In the genomic region with DNA sequence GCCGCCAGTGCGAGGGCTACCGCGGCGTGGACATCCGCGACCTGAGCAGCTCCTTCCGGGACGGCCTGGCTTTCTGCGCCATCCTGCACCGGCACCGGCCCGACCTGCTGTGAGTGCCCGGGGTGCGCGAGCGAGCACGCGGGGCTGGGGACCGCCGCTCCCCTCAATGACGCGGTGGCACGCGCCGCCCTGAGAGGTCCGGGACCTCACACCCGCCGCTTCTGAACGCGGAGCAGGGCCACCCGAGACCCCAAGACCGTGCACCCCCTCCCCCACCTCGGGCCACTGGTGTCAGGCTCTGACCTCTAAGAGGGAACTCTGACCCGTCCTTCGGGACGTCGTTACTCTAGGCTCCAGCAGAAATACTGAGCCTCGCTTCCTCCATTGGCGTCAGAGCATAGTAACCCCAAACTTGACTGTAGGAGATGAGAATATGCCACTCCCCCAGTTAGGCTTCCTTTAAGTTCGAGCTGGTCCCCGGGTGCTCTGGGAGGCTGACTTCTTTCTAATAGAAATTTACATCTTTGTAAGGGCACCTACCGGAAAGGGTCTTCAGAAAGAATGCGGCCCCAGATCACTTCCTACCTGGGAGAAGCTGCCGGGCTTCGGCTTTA, we compare ENCODE assay signal across 8 mouse cellular contexts. TPM values are rescaled to one million over a fixed set of nuclear protein-coding genes. Genes with fewer than 3 reads are reported as not detected.
A peak's percentile ranks its signal among the peaks of the same experiment; 100 is the strongest.
DNase-seq lines count a peak whose midpoint lies in the region; ATAC-seq and TF ChIP-seq lines count a peak whose summit lies in the region.

No protein-coding gene starts in this region.

- no peak for TF ChIP-seq EP300 in lung, postnatal 0 days (IDR thresholded peaks at IDR 0.05)

- peak overlapping the region; percentile 94 for H3K27ac ChIP-seq in hindbrain, embryonic 10.5 days
- H3K27ac ChIP-seq in lung, postnatal 0 days (ENCODE audit: low read length), result peak overlapping the region; percentile 91
- H3K27ac ChIP-seq in stomach, embryonic 16.5 days (ENCODE audit: low read length), result peak overlapping the region; percentile 96

- peak overlapping the region; percentile 97 for H3K4me2 ChIP-seq in lung, postnatal 0 days (replicated peaks; ENCODE audit: low read depth, low read length)
- peak overlapping the region; percentile 78 for H3K4me2 ChIP-seq in stomach, embryonic 16.5 days (ENCODE audit: low read depth, low read length)

- peak; percentile 35 for DNase-seq in embryo, embryonic 10 days (ENCODE audit: low spot score)
- no peak for DNase-seq in embryo, embryonic 9.5 days (ENCODE audit: extremely low spot score)
- peak; percentile 13 to 34 for DNase-seq in thymus, adult 18-20 months
- DNase-seq in thymus, postnatal 25 days, result no peak
- no peak for DNase-seq in hindbrain, embryonic 10.5 days (ENCODE audit: low spot score)
- DNase-seq in lung, postnatal 0 days (ENCODE audit: low spot score), result no peak
- DNase-seq in left cerebral cortex, adult 11 months (ENCODE audit: low spot score), result no peak

- H3K9ac ChIP-seq in lung, postnatal 0 days (replicated peaks; ENCODE audit: low read depth), result peak overlapping the region; percentile 82
- H3K9ac ChIP-seq in stomach, embryonic 16.5 days (ENCODE audit: low read length), result peak overlapping the region; percentile 95

- peaks cover 16% of the 10 kb centered on the region for H3K27me3 ChIP-seq in hindbrain, embryonic 10.5 days (ENCODE audit: insufficient read depth, poor library complexity, severe bottlenecking)
- H3K27me3 ChIP-seq in lung, postnatal 0 days (replicated peaks; ENCODE audit: insufficient read depth, low read length), result no peaks in the 10 kb centered on the region
- H3K27me3 ChIP-seq in stomach, embryonic 16.5 days (ENCODE audit: control insufficient read depth, insufficient read depth, low read length), result no peaks in the 10 kb centered on the region

- peaks cover 45% of the 10 kb centered on the region for H3K4me1 ChIP-seq in hindbrain, embryonic 10.5 days (replicated peaks)
- peaks cover 23% of the 10 kb centered on the region; the same call in 1 of the 2 replicates for H3K4me1 ChIP-seq in lung, postnatal 0 days (ENCODE audit: insufficient read depth, low read depth, low read length)
- H3K4me1 ChIP-seq in stomach, embryonic 16.5 days (ENCODE audit: control insufficient read depth, insufficient read depth, low read length), result peaks cover 21% of the 10 kb centered on the region

- H3K36me3 ChIP-seq in hindbrain, embryonic 10.5 days, result peaks cover 10% of the 10 kb centered on the region
- H3K36me3 ChIP-seq in lung, postnatal 0 days (ENCODE audit: insufficient read depth, low read length), result no peaks in the 10 kb centered on the region
- no peaks in the 10 kb centered on the region for H3K36me3 ChIP-seq in stomach, embryonic 16.5 days (ENCODE audit: control insufficient read depth, insufficient read depth, low read length)

- TF ChIP-seq CTCF in lung, postnatal 0 days (IDR thresholded peaks at IDR 0.05), result no peak

- H3K9me3 ChIP-seq in hindbrain, embryonic 10.5 days, result no peaks in the 10 kb centered on the region
- no peaks in the 10 kb centered on the region for H3K9me3 ChIP-seq in lung, postnatal 0 days (ENCODE audit: low read length)
- no peaks in the 10 kb centered on the region for H3K9me3 ChIP-seq in stomach, embryonic 16.5 days (replicated peaks; ENCODE audit: control insufficient read depth, low read length)

- ATAC-seq in lung, postnatal 0 days, result peak; percentile 47
- no peak; the same call in 1 of the 2 replicates for ATAC-seq in stomach, embryonic 16.5 days (ENCODE audit: insufficient read depth, low FRiP score)

- H3K4me3 ChIP-seq in hindbrain, embryonic 10.5 days, result peak overlapping the region; percentile 91
- H3K4me3 ChIP-seq in lung, postnatal 0 days (ENCODE audit: low read depth, low read length), result peak overlapping the region; percentile 84
- peak overlapping the region; percentile 91 for H3K4me3 ChIP-seq in stomach, embryonic 16.5 days (replicated peaks; ENCODE audit: low read length)

- under 1% methylated on average over 46 of the region's 46 CpGs for WGBS in hindbrain, embryonic 10.5 days
- under 1% methylated on average over 20 of the region's 46 CpGs for WGBS in lung, postnatal 0 days
- WGBS in stomach, embryonic 16.5 days, result under 1% methylated on average over 46 of the region's 46 CpGs

RNA-seq across cellular contexts. Expression of a gene that starts 0.7 kb away (rescaled TPM):
- polyA plus RNA-seq in hindbrain, embryonic 10.5 days (2016; fragmentation: Nextera tagmentation; extraction: Ambion mirVana), result 7.0 and 8.8 TPM in 2 replicates
- polyA plus RNA-seq in lung, postnatal 0 days (2015; fragmentation: Nextera tagmentation; extraction: Ambion mirVana), result 8.4 and 9.1 TPM in 2 replicates
- 10.4 and 11.2 TPM in 2 replicates for polyA plus RNA-seq in stomach, embryonic 16.5 days (2015; fragmentation: Nextera tagmentation; extraction: Ambion mirVana)

RNA-seq across cellular contexts. Expression of a gene that starts 31.4 kb away (rescaled TPM):
- polyA plus RNA-seq in hindbrain, embryonic 10.5 days (2016; fragmentation: Nextera tagmentation; extraction: Ambion mirVana), result 383 and 404 TPM in 2 replicates
- polyA plus RNA-seq in lung, postnatal 0 days (2015; fragmentation: Nextera tagmentation; extraction: Ambion mirVana), result 243 and 261 TPM in 2 replicates
- 281 and 302 TPM in 2 replicates for polyA plus RNA-seq in stomach, embryonic 16.5 days (2015; fragmentation: Nextera tagmentation; extraction: Ambion mirVana)

RNA-seq across cellular contexts. Expression of a gene that starts 31.6 kb away (rescaled TPM):
- polyA plus RNA-seq in hindbrain, embryonic 10.5 days (2016; fragmentation: Nextera tagmentation; extraction: Ambion mirVana), result 9.8 and 16.1 TPM in 2 replicates
- 29.8 and 30.4 TPM in 2 replicates for polyA plus RNA-seq in lung, postnatal 0 days (2015; fragmentation: Nextera tagmentation; extraction: Ambion mirVana)
- 6.9 and 7.3 TPM in 2 replicates for polyA plus RNA-seq in stomach, embryonic 16.5 days (2015; fragmentation: Nextera tagmentation; extraction: Ambion mirVana)

RNA-seq across cellular contexts. Expression of a gene that starts 34.4 kb away (rescaled TPM):
- polyA plus RNA-seq in hindbrain, embryonic 10.5 days (2016; fragmentation: Nextera tagmentation; extraction: Ambion mirVana), result 238 and 262 TPM in 2 replicates
- 99.3 and 101 TPM in 2 replicates for polyA plus RNA-seq in lung, postnatal 0 days (2015; fragmentation: Nextera tagmentation; extraction: Ambion mirVana)
- 208 and 211 TPM in 2 replicates for polyA plus RNA-seq in stomach, embryonic 16.5 days (2015; fragmentation: Nextera tagmentation; extraction: Ambion mirVana)

RNA-seq across cellular contexts. Expression of a gene that starts 46.7 kb away (rescaled TPM):
- polyA plus RNA-seq in hindbrain, embryonic 10.5 days (2016; fragmentation: Nextera tagmentation; extraction: Ambion mirVana), result 65.9 and 78.2 TPM in 2 replicates
- polyA plus RNA-seq in lung, postnatal 0 days (2015; fragmentation: Nextera tagmentation; extraction: Ambion mirVana), result 45.4 and 48.4 TPM in 2 replicates
- 35.7 and 35.8 TPM in 2 replicates for polyA plus RNA-seq in stomach, embryonic 16.5 days (2015; fragmentation: Nextera tagmentation; extraction: Ambion mirVana)

Comparison
In these comparisons a context has a peak if more than half of its experiments do, and no peak if none do; other contexts are left out.
1. DNase-seq: peak in embryo, embryonic 10 days (single experiment) and thymus, adult 18-20 months (2 of 2); none in embryo, embryonic 9.5 days (single experiment), thymus, postnatal 25 days (single experiment), hindbrain, embryonic 10.5 days (single experiment), lung, postnatal 0 days (single experiment) and left cerebral cortex, adult 11 months (single experiment).
2. Peak in every context shown above with its lines, with median percentiles within 50 percentile points of each other: H3K27ac ChIP-seq and H3K4me3 ChIP-seq.